Mouse (Mus musculus): ENCODE results near the gene Tspan14.

Tspan14 gene

GRCm38 (mm10) chr14:40966392-40966861 lies at the start of gene Tspan14:
Gene Tspan14 (minus strand): TSS chr14:40966807.
- ATAC-seq (ENCODE audit: low TSS enrichment) = peak; percentile 10

- ATAC-seq (ENCODE audit: low TSS enrichment) = peak; percentile 62
Measured at GRCm38 (mm10) chr14:41014701-41015240, 48.2 kb upstream of the Tspan14 start.

- ATAC-seq (ENCODE audit: low TSS enrichment) = peak; percentile 86
Measured at GRCm38 (mm10) chr14:41013630-41014613, 47.3 kb upstream of the Tspan14 start, which contains the start of gene Fam213a. Gene Fam213a (minus strand): TSS chr14:41013788.

DNA sequence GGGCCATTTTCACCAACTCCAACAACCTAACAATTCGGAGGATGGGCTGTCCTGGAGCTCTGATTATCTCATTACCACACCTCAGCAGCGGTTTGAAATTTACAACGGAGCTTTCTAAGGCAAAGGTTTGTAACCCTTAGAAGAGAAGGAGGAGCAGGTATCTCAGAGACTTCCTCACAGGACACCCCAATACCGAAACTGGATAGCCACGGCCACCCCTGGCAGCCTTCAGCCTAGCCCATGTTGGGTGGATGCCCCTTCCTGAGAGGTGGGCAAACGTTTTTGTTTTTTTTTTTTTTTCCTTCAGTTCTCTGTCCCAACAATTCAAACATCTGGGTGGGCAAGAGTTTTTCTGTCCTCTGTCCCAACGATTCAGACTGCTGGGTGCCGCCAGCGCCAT lies 46.5 kb upstream of the Tspan14 start:
- no peak for ATAC-seq (ENCODE audit: low TSS enrichment)

DNA sequence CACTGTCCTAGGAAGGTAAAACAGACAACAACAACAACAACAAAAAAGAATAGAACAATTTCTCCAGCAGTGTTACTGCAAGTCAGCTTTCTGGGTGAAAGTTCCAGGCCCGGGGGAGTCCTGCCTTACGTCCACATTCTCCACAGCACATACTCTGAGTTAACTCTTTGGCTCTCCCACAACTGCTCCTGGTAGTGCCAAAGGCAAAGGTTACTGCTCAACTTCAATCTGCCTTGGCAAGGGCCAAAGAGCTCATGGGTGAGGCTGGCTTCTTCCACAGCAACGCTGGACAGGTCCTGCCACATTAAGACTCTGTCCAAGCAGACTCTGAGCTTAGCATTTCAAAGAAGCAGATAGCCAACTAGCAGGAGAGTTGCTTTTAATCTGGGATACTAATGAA lies 45.3 kb upstream of the Tspan14 start:
- ATAC-seq (ENCODE audit: low TSS enrichment) = no peak

DNA sequence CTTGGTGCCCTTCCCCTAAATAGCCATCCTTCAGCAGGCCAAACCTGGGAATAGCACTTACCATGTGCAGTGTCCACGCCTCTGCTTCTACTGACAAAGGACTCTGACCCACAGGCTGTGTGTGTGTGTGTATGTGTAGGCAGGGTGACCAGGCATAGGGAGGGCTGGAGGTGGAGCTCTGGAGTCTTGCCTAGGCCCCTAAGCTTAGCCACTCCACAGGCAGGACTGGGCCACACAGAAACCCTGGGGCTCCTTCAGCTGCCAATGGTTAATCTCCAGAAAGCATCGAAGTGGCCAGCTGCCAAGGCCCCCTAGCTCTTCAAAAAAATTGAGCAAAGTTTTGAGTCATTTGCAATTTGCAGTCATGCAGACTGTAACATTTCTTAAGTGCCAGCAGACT lies 41.5 kb upstream of the Tspan14 start:
- no peak for ATAC-seq (ENCODE audit: low TSS enrichment)

GRCm38 (mm10) chr14:41007641-41008040 lies 41.0 kb upstream of the Tspan14 start:
- no peak for ATAC-seq (ENCODE audit: low TSS enrichment)

DNA sequence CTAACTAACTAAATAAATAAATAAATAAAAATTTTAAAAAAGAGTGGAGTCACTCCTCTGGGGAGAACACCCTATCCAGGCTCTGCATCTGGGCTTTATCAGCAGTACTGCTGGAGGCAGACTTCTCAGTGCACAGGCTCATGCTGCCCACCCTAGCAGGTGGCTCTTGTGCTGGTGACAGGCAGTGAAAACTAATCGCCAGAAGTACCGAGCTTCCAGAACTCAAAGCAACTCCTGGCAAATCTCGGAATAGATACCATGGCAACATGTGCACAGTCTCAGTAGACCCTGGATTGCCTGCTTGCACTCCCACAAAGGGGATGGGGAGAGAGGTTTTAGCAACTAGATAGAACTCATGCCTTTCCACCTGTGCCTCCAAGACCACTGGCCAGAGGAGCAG lies 40.3 kb upstream of the Tspan14 start:
- ATAC-seq (ENCODE audit: low TSS enrichment) = no peak

DNA sequence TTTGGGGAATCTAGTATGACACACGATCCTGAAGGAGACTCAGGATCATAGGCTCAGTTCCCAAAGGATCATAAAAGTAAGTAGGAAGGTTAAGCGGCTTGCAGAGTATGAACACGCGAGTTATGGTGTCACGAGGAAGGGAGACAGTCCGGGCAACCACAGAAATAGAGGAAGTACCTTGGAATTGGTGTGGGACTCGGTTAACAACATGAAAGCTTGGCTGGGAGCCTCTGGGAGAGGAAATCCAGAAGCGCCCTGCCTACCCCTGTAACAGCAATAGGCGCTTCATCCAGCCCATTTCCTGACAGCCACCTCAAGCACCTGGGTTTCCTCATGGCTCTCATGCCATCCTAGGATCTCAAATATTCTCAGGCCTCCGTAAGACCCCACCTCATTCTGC lies 39.7 kb upstream of the Tspan14 start:
- no peak for ATAC-seq (ENCODE audit: low TSS enrichment)

- no peak for ATAC-seq (ENCODE audit: low TSS enrichment)
Measured at GRCm38 (mm10) chr14:41005716-41006115, 39.1 kb upstream of the Tspan14 start.

DNA sequence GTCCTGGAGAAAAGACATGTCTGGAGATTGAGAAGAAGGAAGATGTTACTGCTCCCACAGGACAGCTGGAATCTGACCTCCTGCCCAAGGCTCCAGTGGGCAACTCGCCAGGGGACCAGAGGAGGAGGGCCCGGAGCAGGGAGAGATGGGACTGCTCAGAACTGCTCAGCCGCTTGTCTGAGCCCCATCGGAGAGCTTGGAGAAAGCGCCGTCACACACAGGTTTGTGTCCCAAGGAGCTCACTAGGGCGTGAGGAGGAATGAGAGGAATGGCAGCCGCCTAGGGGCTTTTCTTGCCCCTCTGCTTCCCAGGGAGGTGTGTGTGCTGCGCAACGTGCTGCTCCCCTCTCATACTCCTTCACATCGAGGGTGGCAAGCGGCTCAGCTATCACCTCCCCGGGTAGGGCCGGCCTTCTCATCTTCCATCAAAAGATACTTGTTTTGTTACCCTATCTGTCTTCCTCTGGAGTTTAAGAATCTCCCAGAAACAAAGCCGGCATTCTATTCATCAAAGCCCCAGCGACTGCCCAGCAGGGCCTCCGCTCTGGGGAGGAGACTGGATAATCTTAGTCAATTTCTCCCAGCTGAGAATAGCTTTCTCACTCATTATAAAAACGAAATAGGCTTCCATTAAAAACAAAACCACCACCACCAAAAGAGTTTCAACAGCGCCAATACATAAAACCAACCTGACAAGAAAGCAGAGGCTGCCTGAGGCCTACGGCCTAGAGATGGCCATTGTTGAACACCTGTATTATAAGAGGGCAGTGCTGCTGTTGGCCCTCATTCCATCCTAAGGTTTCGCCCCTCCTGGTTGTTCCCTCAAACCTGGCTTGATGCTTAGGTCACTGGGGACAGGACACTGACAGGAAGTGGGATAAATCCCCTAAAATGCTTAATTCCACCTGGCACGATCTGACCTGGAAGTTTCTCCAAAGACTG lies 37.9 kb upstream of the Tspan14 start:
- ATAC-seq (ENCODE audit: low TSS enrichment) = no peak

DNA sequence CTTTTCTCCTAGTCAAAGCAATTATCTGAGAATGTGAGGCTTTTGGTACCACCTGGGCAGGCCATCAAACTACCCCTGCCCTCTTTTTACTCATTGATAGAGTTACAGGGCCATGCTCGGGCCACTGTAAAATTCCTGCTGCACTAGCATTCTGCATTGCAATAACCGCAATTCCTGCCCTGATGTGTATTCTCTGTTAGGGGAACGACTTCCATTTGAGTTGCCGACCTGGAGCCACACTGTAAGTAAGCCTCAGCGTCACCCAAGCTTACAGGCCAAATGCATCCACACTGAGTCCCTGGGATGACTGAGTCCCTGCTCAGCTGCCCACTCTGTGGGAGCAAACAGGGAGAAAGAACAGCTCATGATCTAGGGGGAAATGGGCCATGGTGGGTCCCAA lies 35.0 kb upstream of the Tspan14 start:
- ATAC-seq (ENCODE audit: low TSS enrichment) = no peak

DNA sequence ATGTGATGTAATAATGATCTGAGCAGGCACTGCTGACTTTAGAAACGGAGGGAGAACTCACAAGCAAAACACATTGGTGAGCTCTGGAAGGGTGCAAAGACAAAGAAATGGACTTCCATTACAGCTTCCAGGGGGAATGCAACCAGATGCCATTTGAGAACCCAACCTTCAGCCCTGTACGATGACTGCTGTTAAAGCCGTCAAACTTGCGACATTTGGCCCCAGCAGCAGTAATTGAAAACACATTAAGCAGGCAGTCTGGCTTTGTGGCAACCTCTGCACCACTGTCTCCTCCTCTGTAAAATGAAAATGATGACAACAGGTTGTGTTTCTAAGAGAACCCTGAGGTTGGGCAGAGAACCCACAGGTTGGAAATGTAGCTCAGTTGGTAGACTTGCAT lies 34.2 kb upstream of the Tspan14 start:
- ATAC-seq (ENCODE audit: low TSS enrichment) = no peak

GRCm38 (mm10) chr14:40999904-41000645 lies 33.5 kb upstream of the Tspan14 start:
- ATAC-seq (ENCODE audit: low TSS enrichment) = peak; percentile 84

DNA sequence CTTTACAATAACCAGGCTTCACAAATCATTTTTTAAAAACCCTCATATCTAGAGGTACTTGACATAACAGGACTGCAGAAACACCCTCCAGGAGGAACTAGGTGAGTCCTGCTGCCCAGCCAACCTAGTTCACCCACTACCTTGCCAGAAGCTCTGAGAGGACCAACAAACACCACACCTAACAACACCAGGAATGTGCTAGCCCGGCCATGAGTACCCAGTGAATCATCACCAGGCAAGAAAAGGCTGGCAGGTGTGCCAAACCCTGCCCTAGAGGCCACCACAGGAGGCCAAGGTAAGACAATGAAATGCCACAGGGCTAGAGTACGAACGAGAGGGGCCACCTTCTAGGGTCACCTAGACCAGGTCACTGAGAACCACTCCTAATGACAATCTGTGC lies 29.6 kb upstream of the Tspan14 start:
- no peak for ATAC-seq (ENCODE audit: low TSS enrichment)

GRCm38 (mm10) chr14:40992464-40992863 lies 25.9 kb upstream of the Tspan14 start:
- no peak for ATAC-seq (ENCODE audit: low TSS enrichment)

DNA sequence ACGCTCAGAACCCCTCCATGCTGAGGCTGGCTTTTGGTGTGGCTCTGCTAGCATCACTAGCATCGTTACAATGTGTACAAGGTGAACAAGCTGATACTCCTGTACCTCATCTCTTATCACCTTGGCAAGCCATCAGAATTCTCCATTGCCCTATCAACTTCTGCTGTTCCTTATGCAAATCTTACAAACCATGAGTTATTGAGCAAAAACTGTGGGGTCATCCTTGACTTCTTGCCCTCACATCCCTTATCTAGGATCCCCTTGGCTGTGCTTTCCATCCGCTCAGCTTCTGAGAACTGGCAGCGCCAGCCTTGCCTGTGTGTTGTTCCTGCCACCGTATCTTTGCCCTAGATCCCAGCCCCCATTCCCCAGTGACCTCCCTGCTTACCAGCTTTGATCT lies 22.2 kb upstream of the Tspan14 start:
- ATAC-seq (ENCODE audit: low TSS enrichment) = no peak

DNA sequence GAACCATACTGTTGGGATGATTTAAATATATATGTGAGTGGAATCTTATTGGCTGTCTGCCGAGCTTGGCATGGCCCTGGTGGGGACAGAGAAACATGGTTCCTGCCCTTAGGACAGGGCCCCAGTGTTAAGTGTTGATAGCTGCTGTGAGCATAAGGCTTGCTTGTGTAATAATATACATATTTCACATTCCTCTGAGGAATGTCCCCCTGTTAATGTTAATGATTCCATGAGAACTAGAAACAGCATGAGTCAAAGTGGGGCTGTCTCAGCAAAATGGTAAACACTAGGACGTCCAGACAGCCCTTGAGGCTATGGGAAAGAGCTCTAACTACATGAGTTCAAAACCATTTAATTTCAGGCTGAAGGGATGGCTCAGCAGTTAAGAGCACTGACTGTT lies 20.6 kb upstream of the Tspan14 start:
- ATAC-seq (ENCODE audit: low TSS enrichment) = no peak

- ATAC-seq (ENCODE audit: low TSS enrichment) = no peak
Measured at GRCm38 (mm10) chr14:40985635-40986034, 19.0 kb upstream of the Tspan14 start.

DNA sequence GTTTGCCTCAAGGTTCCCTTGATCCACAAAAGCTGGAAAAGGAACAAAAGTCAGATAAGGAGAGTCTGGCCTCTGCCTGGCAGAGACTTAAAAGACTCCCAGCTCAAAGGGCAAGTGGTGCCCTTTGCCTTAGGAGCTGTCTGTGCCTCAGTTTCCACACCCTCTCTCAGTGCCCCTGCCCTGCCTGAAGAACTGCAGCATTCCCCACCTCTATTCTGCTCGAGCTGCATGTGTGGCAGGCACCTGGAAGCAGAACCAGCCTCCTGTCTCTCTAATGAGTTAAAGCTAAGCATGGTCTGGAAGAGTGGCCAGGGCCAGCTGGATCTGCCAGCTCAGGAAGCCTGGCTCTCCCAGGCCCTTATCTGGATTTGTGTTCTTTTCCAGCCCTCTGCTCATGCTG lies 13.1 kb upstream of the Tspan14 start:
- no peak for ATAC-seq (ENCODE audit: low TSS enrichment)

GRCm38 (mm10) chr14:40979002-40979401 lies 12.4 kb upstream of the Tspan14 start:
- ATAC-seq (ENCODE audit: low TSS enrichment) = peak; percentile 84
